Mouse (Mus musculus): ENCODE data around the gene Neurl1a.

The Neurl1a gene

DNA sequence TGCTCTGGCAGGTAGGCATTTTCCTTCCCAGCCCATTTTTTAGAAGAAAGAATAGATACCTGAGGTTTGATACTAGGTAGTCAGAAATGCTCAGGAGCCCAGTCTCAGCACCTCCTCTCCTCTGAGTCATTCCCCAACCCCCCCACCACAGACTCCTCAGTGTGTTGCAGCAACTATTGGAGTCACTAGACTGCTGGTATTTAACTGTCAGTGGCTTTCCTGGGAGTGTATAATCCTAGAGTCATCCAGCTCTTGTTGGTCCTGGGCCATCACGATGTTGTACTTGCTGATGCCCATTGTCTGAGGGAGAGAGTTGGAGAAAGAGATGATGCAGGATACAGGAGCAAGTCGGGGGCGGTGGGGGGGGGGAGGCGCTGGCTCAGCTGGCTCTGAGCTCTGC is 42.4 kb downstream of the Neurl1a start:
- no peak for TF ChIP-seq GATA4 (IDR thresholded peaks at IDR 0.05; ENCODE audit: insufficient replicate concordance, low read length)

DNA sequence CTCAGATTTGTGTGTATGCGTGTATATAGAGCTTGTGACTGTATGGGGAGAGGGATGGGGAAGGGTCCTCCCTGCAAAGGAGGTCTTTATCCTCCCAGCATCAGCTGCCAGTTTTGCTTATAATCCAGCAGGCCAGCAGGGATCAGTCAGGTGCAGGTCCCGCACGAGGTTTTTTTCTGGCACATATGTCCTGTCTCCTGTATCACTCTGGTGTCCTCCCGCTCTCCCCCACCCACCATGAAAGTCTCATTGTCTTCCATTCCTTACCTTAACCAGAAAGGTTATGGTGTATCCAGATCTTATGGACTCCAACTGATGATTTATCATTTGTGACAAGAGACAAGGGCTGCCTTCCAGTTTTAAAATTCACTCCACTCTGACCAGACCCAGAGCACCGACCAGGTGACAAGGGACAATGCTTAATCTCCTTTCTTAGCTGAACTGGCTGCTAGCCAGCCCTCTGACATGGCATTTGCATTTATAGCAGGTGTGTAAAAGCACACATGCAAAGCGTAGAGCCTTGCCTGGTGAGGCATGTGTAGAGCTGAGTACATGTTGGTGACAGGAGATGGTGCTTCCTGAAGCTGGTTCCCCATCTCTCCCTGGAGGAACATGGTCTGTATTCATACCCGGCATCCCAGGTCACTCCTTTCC is 43.0 kb downstream of the Neurl1a start:
- TF ChIP-seq GATA4 (IDR thresholded peaks at IDR 0.05; ENCODE audit: insufficient replicate concordance, low read length) = no peak

DNA sequence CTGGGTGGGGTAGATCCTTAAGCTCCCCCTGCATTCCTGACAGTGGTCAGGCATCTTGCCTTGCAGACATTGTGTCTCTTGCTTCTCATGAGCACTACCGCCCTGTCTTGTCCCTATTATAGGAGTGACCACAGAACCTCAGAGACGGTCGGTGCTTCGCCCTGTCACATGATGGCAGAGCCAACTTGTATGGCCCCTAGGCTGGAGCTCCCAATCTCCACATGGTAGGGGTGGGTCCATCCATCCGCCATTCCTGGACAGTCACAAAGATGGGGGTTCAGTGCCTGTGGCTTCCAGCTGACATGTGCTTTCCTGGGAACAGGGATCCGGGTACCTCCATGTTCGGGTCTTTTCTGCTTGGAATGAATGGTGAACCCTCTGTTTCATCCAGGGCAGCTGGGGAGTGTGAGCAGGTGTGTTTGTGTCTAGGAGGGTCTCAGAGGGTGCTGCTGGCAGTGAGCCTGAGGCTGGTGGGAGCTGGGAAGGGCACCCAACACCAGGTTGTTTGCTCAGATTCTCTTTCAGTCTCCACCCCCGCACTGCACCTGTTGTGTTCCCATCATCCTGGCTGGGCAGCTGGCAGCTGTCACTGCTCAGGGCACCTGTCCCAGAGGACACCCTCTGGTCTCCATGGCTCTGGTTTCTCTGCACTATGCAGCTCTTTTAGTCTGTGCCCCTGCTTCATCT is 43.7 kb downstream of the Neurl1a start:
- TF ChIP-seq GATA4 (IDR thresholded peaks at IDR 0.05; ENCODE audit: insufficient replicate concordance, low read length) = no peak

DNA sequence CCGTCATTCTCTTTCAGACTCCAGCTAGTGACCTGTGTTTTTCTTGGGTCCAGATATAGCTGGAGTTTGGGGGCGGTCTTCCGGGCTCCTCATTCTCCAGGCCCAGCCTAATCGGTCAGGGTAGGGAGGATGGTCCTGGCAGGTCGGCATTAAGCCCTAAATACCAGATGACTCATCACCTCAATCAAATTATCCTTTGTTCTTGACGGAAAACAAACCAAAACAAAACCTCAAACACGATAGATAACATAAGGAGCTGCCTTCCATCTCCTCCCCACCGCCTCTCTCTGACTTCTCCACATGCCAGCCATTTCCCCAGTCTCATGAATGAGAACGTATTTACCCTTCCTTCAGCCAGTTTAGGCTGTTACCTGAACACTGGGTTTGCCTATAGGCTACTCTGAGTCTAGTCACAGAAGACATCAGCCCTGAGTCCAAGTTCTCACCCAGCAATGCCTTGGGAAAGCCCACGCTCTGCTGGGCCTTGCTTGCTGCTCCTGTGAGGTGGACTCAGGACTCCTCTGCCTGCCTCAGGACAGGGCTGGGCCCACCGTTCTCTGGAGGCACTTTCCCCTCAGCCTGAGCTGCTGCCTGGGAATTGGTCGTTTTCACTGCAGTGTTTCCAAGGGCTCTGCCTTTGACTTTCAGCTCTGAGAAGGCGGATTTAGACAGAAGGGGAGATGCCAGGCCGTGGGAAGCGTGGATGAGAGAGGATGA is 44.4 kb downstream of the Neurl1a start:
- TF ChIP-seq GATA4 (IDR thresholded peaks at IDR 0.05; ENCODE audit: insufficient replicate concordance, low read length) = no peak

DNA sequence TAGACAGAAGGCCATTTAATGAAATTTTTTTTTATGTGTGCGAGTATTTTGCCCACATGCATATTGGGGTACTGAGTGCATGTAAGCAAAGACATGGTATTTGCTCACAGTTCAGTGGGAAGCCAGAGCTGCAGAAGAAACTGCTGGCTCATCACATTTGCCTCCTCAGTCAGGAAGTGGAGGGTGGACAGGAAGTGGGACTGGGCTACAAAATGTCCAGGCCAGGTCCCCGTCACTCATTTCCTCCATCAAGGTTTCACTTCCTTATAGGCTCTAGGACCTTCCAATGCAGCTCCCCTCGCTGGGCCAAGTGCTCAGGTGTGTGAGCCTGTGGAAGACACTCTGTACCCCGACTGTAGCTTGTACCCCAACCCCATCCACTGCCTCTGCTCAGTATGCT is 46.1 kb downstream of the Neurl1a start:
- TF ChIP-seq GATA4 (IDR thresholded peaks at IDR 0.05; ENCODE audit: insufficient replicate concordance, low read length) = no peak

DNA sequence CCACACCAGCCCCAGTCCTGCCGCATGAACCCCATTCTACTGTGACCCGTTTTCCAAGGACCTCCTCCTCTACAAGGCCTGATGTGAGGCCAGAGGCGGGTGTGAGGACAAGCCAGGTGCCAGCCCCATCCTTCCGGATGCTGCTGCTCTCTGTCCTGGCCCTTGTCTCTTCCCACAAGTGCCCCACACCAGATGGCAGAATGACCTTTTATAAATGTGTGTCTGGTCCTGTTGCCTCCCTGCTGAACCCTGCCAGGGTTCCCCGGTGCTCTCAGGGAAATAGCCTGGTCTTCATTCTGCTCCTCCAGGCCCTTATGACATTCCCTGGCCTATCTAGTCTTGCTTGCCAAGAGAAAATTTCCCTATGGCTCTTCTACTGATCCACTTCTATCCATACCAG is 47.2 kb downstream of the Neurl1a start:
- TF ChIP-seq GATA4 (IDR thresholded peaks at IDR 0.05; ENCODE audit: insufficient replicate concordance, low read length) = no peak

DNA sequence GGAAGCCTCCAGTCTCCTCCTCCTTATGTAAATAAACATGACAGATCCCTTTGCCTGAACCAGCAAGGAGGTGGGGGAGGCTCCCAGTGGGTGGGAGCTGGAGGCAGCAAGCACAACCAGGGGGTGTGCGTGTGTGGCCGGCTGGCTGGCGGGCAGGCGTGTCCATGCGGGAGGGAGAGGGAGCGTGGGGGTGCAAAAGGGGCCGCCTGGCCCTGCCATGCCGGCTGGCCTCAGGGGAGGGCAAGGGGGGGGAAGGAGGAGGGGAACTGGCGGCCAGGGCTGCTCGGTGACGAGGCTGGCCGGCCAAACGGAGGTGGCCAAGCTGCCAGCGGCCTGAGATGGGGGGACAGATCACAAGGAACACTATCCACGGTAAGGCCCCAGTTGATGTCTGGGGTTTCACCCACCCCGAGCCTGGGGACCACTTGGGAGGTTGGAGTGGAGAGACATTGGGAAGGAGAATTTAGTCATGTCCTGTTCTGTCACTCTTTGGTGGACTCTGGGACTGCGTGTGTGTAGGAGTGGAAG is 50.2 kb downstream of the Neurl1a start:
- no peak for TF ChIP-seq GATA4 (IDR thresholded peaks at IDR 0.05; ENCODE audit: insufficient replicate concordance, low read length)

DNA sequence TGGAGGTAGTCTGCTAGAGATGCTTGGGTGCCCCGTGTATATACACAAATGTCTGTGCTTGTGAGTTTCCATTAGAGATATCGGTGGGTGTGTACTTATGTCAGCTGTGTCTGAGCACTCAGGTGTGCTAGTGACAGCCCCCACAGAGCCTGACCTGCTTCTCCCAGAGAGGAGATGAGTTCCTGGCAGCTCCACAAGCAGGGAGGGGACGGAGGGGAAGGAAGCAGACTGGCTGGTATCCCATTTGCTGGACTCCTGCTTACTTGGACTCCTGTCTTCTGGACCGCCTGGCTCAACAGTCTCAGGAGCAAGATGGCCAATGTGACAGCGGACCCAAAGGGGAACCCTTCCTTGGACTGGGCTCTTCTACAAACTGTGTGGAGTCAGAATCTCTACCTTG is 50.8 kb downstream of the Neurl1a start:
- TF ChIP-seq GATA4 (IDR thresholded peaks at IDR 0.05; ENCODE audit: insufficient replicate concordance, low read length) = no peak

DNA sequence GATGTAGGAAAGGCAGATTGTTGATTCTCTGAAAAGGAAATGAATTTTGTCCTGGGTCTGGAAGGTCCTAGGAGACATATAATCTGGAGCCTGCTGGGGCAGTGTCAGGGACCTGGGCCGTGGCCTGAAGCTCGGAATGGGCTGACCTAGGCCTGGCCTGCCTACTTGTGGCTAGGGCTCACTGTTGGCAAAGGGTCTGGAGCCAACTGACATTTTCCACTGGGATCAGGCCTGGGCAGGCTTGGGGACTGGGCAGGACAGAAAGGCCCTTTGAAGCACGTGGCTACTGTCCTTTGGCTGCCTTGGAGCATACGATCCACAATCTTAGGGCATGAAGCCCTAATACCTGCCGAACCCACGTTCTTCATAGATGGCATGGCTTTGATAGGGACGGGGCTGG is 51.5 kb downstream of the Neurl1a start:
- no peak for TF ChIP-seq GATA4 (IDR thresholded peaks at IDR 0.05; ENCODE audit: insufficient replicate concordance, low read length)

DNA sequence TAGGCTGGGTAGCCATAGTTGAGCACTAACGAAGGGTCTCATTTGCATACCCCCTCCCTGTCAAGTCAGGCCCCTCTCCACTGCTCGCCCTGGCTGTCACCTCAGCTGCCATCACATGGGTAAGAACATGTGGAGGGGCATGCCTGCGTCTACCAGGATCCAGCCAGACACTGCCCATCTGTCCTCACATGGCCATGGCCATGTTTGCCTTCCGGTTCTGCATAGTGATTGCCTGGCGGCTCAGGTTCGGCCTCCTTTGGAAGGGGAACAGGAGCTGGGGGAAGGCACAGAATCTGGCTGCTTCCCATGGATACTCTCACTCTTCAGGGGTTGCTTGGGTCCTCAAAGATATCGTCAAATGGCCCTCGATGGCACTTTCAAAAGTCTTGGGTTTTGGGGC is 52.1 kb downstream of the Neurl1a start:
- no peak for TF ChIP-seq GATA4 (IDR thresholded peaks at IDR 0.05; ENCODE audit: insufficient replicate concordance, low read length)

DNA sequence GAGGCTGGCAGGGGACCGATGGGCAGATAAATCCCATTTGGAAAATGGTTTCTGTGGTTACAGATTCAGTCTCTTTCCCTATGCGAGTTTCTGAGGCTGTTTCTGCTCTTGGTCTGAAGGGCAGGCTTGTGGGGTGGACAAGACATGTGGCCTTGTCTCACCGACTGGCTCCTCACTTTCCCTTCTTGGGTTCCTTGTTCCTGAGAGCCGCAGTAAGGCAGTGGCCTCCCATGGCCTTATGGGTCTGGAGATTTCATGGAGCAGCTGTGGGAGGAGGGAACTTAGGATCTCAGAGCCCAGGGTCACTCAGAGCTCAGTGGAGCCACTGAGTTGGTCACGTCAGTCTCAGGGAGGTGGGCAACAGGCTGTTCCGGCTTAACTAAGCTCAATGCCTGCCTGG is 52.8 kb downstream of the Neurl1a start:
- TF ChIP-seq GATA4 (IDR thresholded peaks at IDR 0.05; ENCODE audit: insufficient replicate concordance, low read length) = no peak

DNA sequence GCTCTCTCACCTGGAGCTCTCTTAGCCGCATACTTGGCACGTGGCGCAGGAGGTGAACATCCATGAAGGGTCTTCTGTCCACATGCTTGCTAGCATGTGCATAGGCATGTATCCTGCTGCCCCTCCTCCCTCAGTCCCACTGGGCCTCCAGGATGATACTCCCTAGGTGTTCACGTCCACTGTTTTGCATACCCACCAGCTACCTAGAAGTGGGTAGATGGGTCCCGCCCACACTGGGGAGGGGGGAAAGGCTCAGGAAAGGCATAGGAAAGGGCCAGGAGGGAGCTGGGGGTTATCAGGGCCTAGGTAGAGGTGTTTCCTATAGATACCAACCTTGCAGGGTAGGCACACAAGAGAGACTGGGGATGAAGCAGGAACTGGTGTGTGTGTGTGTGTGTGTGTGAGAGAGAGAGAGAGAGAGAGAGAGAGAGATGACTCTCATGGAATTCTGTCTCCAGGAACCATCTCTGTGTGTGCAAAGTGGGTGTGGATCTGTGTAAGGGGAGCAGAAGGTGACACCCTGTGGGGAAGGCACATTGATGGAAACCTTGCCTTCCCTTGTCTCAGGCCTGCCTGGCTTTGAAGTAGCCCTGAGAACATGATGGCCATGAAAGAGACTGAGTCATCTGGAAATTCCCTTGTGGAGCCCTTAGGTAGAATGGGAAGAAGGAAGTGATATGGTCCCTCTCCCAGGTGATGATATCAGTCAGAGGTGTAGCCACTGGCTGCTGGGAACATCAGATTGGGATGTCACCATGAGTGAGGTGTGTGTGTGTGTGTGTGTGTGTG is 53.7 kb downstream of the Neurl1a start:
- TF ChIP-seq GATA4 (IDR thresholded peaks at IDR 0.05; ENCODE audit: insufficient replicate concordance, low read length) = no peak

DNA sequence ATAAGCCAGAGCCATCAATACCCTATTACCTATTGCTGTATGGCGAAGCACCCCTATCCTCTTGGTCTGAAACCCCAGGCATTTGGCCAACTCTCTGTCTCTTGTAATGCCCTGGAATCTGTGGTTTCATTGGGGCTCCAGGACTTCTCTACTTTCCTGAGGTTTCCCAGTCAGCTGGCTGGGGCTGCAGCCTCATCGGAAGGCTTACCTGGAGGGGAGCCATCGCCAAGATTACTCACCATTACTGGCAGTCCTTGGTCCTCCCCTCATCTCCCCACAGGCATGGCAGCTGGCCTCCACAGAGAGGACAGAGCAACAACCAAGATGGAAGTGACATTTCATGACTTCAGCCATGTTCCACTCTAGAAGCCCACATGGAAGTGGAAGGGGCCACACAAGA is 54.5 kb downstream of the Neurl1a start:
- TF ChIP-seq GATA4 (IDR thresholded peaks at IDR 0.05; ENCODE audit: insufficient replicate concordance, low read length) = no peak

DNA sequence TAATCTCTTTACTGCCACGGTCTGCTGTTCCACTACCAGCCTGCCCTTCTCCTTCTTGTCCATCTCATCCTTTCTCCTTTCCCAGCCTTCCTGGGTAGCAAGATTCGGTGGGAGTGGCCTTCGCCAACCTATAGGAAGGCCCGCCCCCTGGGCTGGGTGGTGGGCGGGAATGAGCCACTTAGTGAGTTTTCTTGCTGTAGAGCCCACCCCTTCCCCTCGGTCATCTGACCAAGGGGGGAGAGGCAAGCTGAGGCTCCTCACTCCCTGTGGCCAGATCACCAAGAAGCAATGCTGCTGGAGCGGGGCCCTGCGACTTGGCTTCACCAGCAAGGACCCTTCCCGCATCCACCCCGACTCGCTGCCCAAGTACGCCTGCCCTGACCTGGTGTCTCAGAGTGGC is 61.5 kb downstream of the Neurl1a start:
- no peak for TF ChIP-seq GATA4 (IDR thresholded peaks at IDR 0.05; ENCODE audit: insufficient replicate concordance, low read length)

DNA sequence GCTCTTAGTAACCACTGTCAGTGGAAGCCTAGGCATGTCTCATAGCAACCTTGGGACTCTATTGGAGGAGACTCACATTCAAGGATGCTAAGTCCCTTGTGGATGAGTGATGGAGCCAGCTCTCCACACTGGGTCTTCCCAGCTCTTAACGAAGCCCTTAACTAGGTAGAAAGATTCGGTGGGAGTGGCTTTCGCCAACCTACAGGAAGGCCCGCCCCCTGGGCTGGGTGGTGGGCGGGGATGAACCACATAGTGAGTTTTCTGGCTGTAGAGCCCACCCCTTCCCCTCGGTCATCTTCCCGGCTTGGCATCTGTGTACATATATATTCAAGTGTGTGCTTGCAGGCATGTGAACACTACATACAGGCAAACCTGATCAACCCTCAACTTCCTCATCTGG is 62.3 kb downstream of the Neurl1a start:
- TF ChIP-seq GATA4 (IDR thresholded peaks at IDR 0.05; ENCODE audit: insufficient replicate concordance, low read length) = no peak

Measured in liver, adult (tissue).